Mouse (Mus musculus) hindbrain, embryonic 14.5 days (tissue): ENCODE results near the gene Kcnh2. TPM values are rescaled to one million over a fixed set of nuclear protein-coding genes. Genes with fewer than 3 reads are reported as not detected.

Experiments
- ATAC-seq: fragments of 200-750 bp; cut with Nextera tagmentation; 2 replicates; pipeline ENCODE4 v1.8.0; 2017; ENCODE audit warnings: moderate number of reproducible peaks, mild to moderate bottlenecking, moderate TSS enrichment, moderate library complexity; ENCODE audit not compliant: low FRiP score
- DNase-seq: peaks from one replicate; pipeline ENCODE4 v3.0.0-alpha.2; 2015; ENCODE audit warnings: low spot score
- H3K27ac ChIP-seq: fragments of 300-500 bp; sonication (generic); 2 replicates; pipeline ENCODE4 v1.5.1; 2014; ENCODE audit warnings: mild to moderate bottlenecking, moderate library complexity
- H3K27me3 ChIP-seq: fragments of 300-500 bp; sonication (generic); 2 replicates; pipeline ENCODE4 v1.6.1; 2014; ENCODE audit warnings: mild to moderate bottlenecking, low read length, mixed read lengths; ENCODE audit not compliant: control insufficient read depth, insufficient read depth
- H3K36me3 ChIP-seq: fragments of 300-500 bp; sonication (generic); replicated peaks from 2 replicates; pipeline ENCODE4 v1.6.1; 2014; ENCODE audit not compliant: control insufficient read depth, insufficient read depth
- H3K4me1 ChIP-seq: fragments of 300-500 bp; sonication (generic); replicated peaks from 2 replicates; pipeline ENCODE4 v1.6.1; 2014; ENCODE audit warnings: antibody characterized with exemption, low read length, mixed read lengths; ENCODE audit not compliant: control insufficient read depth, insufficient read depth
- H3K4me2 ChIP-seq: fragments of 300-500 bp; sonication (generic); replicated peaks from 2 replicates; pipeline ENCODE4 v1.6.1; 2014; ENCODE audit warnings: mild to moderate bottlenecking, moderate library complexity
- H3K4me3 ChIP-seq: fragments of 300-500 bp; sonication (generic); replicated peaks from 2 replicates; pipeline ENCODE4 v1.5.1; 2014; ENCODE audit warnings: mild to moderate bottlenecking, low read length
- H3K9ac ChIP-seq: fragments of 300-500 bp; sonication (generic); 2 replicates; pipeline ENCODE4 v1.6.1; 2014
- H3K9me3 ChIP-seq: fragments of 300-500 bp; sonication (generic); 2 replicates; pipeline ENCODE4 v1.6.1; 2016; ENCODE audit warnings: low read length; ENCODE audit not compliant: control insufficient read depth
- WGBS: fragments of 180-500 bp; shearing (Covaris S2); extraction: QIAGEN DNeasy Blood & Tissue Kit; methylation state at CpG from one replicate; pipeline ENCODE4 v1.1.7; 2014; 5-methylcytosine and 5-hydroxymethylcytosine counted together
- polyA plus RNA-seq: library from polyadenylated mRNA; unstranded; fragments of >200 nt; fragmentation: Nextera tagmentation; extraction: Ambion mirVana; gene quantifications from 2 replicates; pipeline ENCODE4 v1.2.1, GENCODE M21; 2014

Kcnh2 gene
- polyA plus RNA-seq, 1 experiment from 2014 or later, result 15.1 TPM

DNA sequence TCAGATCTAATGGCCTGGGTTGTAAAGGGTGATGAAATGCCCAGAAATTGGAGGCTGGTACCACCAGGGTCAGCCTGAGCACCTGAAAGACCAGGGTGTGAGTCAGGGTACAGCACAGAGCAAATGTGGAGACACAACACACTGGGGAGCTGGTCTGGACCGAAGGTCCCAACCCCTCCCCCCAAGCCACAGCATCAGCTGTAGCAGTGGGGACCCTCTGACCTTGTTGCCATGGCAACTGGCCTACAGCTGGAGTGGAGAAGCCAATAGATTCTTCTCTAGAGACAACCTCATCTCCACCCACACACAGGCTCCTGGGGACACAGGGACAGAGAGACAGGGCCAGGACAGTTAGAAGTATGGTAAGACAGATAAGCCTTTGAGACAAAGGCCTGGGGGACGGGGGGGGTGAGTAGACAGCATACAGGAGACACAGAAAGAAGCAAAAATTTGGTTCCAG is 7.4 kb downstream of the Kcnh2 start:
- DNase-seq (peak; percentile 69), ATAC-seq (peak; percentile 58)
- H3K9ac ChIP-seq, result peak overlapping the region; percentile 56
- H3K4me1 ChIP-seq, result peaks cover 45% of the 10 kb centered on the region
- H3K9me3 ChIP-seq, result no peaks in the 10 kb centered on the region
- 0% methylated on average over 2 of the region's 2 CpGs for WGBS
- H3K4me3 ChIP-seq, result no peak overlapping the region
- peak overlapping the region; percentile 98 for H3K27ac ChIP-seq
- no peaks in the 10 kb centered on the region for H3K27me3 ChIP-seq
- peaks cover 6% of the 10 kb centered on the region; the same call in 1 of the 2 replicates for H3K36me3 ChIP-seq
- H3K4me2 ChIP-seq, result peak overlapping the region; percentile 41

DNA sequence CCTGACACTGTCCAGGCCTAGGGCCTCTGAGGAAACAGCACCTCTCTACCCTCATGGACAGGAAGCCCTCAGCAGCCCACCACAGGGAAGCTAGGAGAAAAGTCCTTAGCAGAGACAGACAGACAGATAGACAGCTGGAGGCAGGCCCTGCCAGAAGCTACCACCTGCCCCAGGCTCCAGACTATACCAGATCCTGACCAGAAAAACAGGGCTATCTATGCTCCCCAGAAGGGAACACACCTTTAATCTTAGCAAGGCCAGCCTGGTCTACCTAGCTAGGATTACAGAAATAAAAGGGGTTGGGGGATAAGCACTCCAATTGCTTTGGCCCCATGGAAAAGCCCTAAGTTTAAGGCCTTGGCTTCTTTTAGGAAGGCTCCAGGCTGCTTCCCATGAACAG is 8.0 kb downstream of the Kcnh2 start:
- peaks cover 39% of the 10 kb centered on the region for H3K4me1 ChIP-seq
- H3K27me3 ChIP-seq, result no peaks in the 10 kb centered on the region
- peaks cover 6% of the 10 kb centered on the region; the same call in 1 of the 2 replicates for H3K36me3 ChIP-seq
- peak overlapping the region; percentile 98 for H3K27ac ChIP-seq
- DNase-seq, result no peak
- H3K4me2 ChIP-seq, result no peak overlapping the region
- no peaks in the 10 kb centered on the region for H3K9me3 ChIP-seq
- ATAC-seq, result no peak
- 0 out of 2 replicates have a peak overlapping the region, but pooled peaks have one; percentile 56 for H3K9ac ChIP-seq
- H3K4me3 ChIP-seq, result no peak overlapping the region

DNA sequence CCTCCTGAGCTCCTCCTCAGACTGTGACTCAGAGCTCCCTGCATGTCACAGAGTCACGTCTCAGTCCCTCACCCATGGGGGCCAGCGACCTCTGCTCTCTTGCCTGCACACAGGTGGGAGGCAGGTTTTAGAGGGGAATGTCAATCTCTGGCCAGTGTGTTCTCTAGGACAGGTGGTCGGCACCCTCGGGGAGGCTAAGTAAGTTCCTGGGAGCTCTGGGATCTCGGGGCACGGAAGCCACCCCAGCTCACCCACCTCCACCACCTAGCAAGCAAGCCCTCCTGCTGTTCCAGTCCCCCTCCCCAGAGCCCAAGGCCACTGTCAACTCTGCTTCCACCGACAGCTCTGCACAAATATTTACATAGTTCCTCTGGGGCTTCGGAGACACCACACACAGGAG is 8.4 kb downstream of the Kcnh2 start:
- Histone ChIP-seq H3K27ac (peak overlapping the region; percentile 98; the same call in 1 of the 2 replicates), H3K4me1 (peaks cover 36% of the 10 kb centered on the region), H3K9ac (0 out of 2 replicates have a peak overlapping the region, but pooled peaks have one; percentile 56), H3K36me3 (peaks cover 6% of the 10 kb centered on the region; the same call in 1 of the 2 replicates), H3K27me3 (no peaks in the 10 kb centered on the region), H3K4me3 (no peak overlapping the region), H3K4me2 (no peak overlapping the region), H3K9me3 (no peaks in the 10 kb centered on the region)
- DNase-seq, result no peak
- no peak for ATAC-seq
- whole genome bisulfite sequencing, result 52% methylated on average over 8 of the region's 8 CpGs

DNA sequence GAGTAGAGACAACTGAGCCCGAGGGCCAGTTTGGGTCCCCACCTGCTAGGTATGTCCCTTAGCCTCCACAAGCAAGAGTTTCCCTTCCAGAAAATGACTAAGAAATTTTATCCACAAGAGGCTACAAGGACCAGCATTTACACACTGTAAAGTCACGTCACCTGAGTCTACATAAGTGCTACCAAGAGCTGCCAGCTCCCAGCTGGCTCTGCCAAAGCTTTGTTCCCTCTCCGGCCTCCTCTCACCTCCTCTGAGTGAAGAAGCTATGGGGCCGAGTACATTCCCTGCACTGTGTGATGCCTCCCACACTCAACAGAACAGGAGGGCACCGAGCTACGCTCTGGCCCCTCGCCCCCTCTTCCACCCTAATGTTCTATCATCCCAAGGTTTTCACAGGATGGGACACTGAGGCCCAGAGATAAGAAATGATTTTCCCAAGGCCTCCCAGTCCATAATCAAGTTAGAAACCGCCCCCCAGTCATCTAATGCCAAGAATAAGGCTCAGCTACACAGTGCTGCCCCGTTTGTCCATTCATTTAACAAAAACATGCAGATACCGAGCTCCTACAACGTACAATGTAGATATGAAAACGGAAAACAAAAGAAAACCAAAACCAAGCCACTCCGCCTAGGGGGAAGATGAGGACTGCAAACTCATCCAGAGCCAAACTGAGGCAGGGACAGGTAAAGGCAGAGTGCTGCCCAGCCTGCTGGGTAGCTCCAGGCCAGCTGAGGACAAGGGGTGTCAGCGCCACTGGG is 9.0 kb downstream of the Kcnh2 start:
- Histone ChIP-seq H3K36me3 (peaks cover 6% of the 10 kb centered on the region; the same call in 1 of the 2 replicates), H3K4me2 (no peak overlapping the region), H3K9ac (no peak overlapping the region), H3K9me3 (no peaks in the 10 kb centered on the region), H3K4me1 (peaks cover 30% of the 10 kb centered on the region), H3K27ac (peak overlapping the region; percentile 47), H3K27me3 (no peaks in the 10 kb centered on the region), H3K4me3 (no peak overlapping the region)
- 82% methylated on average over 14 of the region's 14 CpGs for WGBS
- DNase-seq (no peak), ATAC-seq (no peak)

DNA sequence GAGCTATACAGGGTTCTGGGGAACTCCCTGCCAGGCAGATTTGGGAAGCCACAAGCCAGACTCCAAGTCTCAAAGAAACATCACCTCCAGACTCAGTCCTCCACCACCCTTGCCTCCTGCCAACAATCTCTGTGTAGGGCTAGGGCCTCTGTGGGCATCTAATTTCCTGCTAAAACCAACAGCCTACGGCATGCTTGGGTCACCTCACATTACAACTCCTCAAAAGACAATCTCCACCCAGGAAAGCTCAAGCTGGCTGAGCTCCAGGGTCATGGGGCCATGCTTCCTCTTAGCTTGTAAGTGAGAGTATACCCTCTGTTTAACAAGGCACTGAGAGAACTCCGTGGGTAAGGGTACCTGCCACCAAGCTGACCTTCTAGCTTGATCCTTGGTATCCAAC is 13.6 kb downstream of the Kcnh2 start:
- Histone ChIP-seq H3K9ac (no peak overlapping the region), H3K4me1 (peaks cover 2% of the 10 kb centered on the region; the same call in 1 of the 2 replicates), H3K4me3 (no peak overlapping the region), H3K27ac (no peak overlapping the region), H3K4me2 (no peak overlapping the region), H3K36me3 (0 out of 2 replicates have a peak, but pooled peaks cover under 1% of the 10 kb centered on the region), H3K9me3 (no peaks in the 10 kb centered on the region), H3K27me3 (no peaks in the 10 kb centered on the region)
- DNase-seq (no peak), ATAC-seq (no peak)
- 74% methylated on average over 2 of the region's 2 CpGs for WGBS

DNA sequence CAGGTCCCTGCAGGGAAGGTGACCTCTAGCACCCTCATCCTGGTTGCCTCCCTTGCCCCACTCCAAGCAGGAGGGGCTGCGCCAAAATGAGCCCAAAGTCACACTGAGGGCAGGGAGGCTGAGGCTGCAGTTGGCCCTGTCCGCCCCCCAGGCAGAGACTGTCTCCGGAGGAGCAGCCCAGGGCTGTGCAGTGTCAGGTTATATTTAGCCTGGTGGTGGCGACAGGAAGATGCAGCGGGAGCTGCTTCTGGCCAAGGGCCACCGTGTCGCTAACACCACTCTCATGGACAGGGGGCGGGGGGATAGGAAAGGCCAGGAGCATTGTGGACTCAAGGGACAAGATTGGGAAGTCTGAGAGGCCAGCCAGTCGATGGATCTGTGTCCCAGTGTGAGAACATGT is 14.0 kb downstream of the Kcnh2 start:
- no peak for ATAC-seq
- Histone ChIP-seq H3K9ac (no peak overlapping the region), H3K36me3 (peaks cover 5% of the 10 kb centered on the region), H3K27me3 (no peaks in the 10 kb centered on the region), H3K9me3 (no peaks in the 10 kb centered on the region), H3K4me1 (no peaks in the 10 kb centered on the region; the same call in 1 of the 2 replicates), H3K4me2 (no peak overlapping the region), H3K4me3 (no peak overlapping the region), H3K27ac (no peak overlapping the region)
- DNase-seq, result no peak
- WGBS, result 29% methylated on average over 9 of the region's 9 CpGs

DNA sequence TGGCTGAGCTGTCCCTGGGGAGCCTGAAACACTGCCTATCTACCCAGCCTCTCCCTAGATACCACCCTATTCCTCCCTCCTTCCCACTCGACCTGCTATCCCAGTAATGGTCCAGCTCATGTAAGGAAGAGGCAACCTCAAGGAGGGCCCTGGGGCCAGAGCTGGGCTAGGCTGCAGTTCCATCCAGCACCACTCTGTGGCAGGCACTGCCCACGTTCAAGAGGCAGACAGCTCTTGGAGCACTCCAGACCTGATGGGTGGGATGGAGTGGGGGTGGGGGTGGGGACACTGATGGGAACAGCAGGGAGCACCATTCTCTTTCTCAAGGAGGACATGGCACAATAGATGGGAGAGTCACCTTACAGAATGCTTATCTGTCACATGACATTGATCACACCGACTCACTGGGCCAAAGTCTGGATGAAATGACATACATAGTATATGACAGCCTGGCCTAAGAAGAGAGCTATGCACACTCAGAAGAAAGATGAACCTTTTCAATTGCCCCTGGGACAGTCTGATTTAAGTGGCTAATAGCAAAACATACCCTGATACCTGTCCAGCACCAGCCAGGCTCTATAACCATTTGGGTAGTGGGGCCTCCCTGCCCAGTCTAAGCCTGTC is 15.4 kb downstream of the Kcnh2 start:
- ATAC-seq (peak; percentile 82; the same call in 1 of the 2 replicates), DNase-seq (peak; percentile 63)
- H3K27me3 ChIP-seq, result no peaks in the 10 kb centered on the region
- no peak overlapping the region for H3K4me3 ChIP-seq
- H3K4me1 ChIP-seq, result no peaks in the 10 kb centered on the region; the same call in 1 of the 2 replicates
- peak overlapping the region; percentile 54; the same call in 1 of the 2 replicates for H3K27ac ChIP-seq
- H3K4me2 ChIP-seq, result no peak overlapping the region
- 14% methylated on average over 3 of the region's 3 CpGs for WGBS
- peaks cover 18% of the 10 kb centered on the region for H3K36me3 ChIP-seq
- no peak overlapping the region for H3K9ac ChIP-seq
- H3K9me3 ChIP-seq, result no peaks in the 10 kb centered on the region

DNA sequence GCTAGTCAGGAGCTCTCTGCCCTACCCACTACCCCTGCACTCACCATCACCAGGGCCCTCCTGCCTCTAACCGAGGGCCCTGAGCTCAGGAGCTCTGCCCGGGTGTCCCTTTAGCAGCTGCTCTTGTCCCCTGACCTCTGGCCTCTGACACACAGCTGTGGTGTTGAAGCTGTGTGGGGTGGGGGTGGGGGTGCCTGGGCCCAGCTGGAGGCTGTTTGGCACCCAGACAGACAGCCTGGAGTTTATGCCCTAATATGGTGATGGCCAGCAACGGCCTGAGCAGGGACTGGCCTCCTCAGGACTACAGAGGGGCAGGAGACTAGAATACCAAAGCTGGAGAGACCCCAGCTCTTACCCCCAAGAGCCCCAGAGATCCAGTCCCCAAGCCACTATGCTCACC is 16.7 kb downstream of the Kcnh2 start:
- ATAC-seq (no peak), DNase-seq (no peak)
- no peak overlapping the region for H3K9ac ChIP-seq
- H3K9me3 ChIP-seq, result no peaks in the 10 kb centered on the region
- H3K36me3 ChIP-seq, result peaks cover 22% of the 10 kb centered on the region
- H3K4me2 ChIP-seq, result no peak overlapping the region
- H3K27me3 ChIP-seq, result no peaks in the 10 kb centered on the region
- H3K27ac ChIP-seq, result no peak overlapping the region
- peaks cover 7% of the 10 kb centered on the region for H3K4me1 ChIP-seq
- H3K4me3 ChIP-seq, result no peak overlapping the region
- 36% methylated on average over 3 of the region's 3 CpGs for WGBS

DNA sequence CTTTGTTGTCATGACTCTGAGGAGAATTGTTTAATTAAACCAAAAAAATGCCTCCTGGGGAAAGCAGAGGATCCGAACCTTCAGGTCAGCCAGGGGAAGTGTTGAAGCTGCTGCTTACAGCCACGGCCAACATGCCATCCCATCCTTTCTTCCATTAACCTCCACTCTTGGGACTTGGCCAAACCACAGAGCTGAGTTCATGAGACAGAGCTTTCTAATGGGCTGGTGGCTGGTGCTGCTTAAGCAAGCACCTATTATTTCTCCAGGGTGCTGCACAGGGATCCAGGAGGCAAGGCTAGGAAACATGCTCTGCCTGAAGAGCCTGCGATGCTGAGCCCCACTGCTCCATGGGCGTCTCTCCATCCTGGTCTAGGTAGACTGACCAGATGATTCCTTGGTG is 19.0 kb downstream of the Kcnh2 start:
- H3K9ac ChIP-seq, result no peak overlapping the region
- peaks cover 22% of the 10 kb centered on the region for H3K36me3 ChIP-seq
- H3K27ac ChIP-seq, result no peak overlapping the region
- peaks cover 27% of the 10 kb centered on the region for H3K4me1 ChIP-seq
- H3K4me3 ChIP-seq, result no peak overlapping the region
- no peaks in the 10 kb centered on the region for H3K27me3 ChIP-seq
- H3K4me2 ChIP-seq, result no peak overlapping the region
- no peak for ATAC-seq
- H3K9me3 ChIP-seq, result no peaks in the 10 kb centered on the region
- 88% methylated on average over 4 of the region's 4 CpGs for WGBS
- no peak for DNase-seq
